Mouse (Mus musculus): Measurements from ENCODE around the gene Ace3. TPM values are rescaled to one million over a fixed set of nuclear protein-coding genes. Genes with fewer than 3 reads are reported as not detected.

The Ace3 gene
- polyA plus RNA-seq, 1 experiment from 2014 or later = not detected

DNA sequence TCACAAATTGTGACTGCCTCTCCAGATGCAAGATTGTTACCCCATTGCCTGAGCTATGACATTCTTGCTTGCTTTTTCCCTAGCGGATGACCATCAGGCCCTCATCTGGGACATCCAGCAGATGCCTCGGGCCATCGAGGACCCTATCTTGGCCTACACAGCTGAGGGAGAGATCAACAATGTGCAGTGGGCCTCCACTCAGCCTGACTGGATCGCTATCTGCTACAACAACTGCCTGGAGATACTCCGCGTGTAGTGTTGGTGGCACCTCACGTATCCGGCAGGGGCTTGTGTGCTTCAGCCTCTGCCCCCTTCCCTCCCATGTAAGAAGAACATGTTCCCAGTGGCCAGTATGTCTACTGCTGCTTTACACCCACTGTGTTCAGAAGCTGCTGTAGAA is 60.1 kb downstream of the Ace3 start:
- no peak overlapping the region for H3K9ac ChIP-seq
- peaks cover 99% of the 10 kb centered on the region for H3K36me3 ChIP-seq (ENCODE audit: poor library complexity, severe bottlenecking)
- H3K9me3 ChIP-seq (replicated peaks) = no peaks in the 10 kb centered on the region
- no peak overlapping the region for H3K4me2 ChIP-seq
- no peaks in the 10 kb centered on the region for H3K4me1 ChIP-seq
- H3K27ac ChIP-seq = no peak overlapping the region
- ATAC-seq = no peak
- no peaks in the 10 kb centered on the region for H3K27me3 ChIP-seq
- no peak overlapping the region for H3K4me3 ChIP-seq
- 97% methylated on average over 8 of the region's 8 CpGs for WGBS

Other genes starting within 250 kb of the Ace3 start
- 17.2 and 21.4 TPM in 2 replicates for gene Cyb561, start 41.3 kb upstream of the Ace3 start, polyA plus RNA-seq (2015; fragmentation: Nextera tagmentation; extraction: Ambion mirVana)
- gene Ace, start 26.7 kb upstream of the Ace3 start, polyA plus RNA-seq (2015; fragmentation: Nextera tagmentation; extraction: Ambion mirVana) = 0.57 and 0.97 TPM in 2 replicates
- gene Kcnh6, start 13.4 kb downstream of the Ace3 start, polyA plus RNA-seq (2015; fragmentation: Nextera tagmentation; extraction: Ambion mirVana) = 0.40 and 0.54 TPM in 2 replicates
- 82.1 and 99.4 TPM in 2 replicates for gene Dcaf7, start 42.2 kb downstream of the Ace3 start, polyA plus RNA-seq (2015; fragmentation: Nextera tagmentation; extraction: Ambion mirVana)
- 8.9 and 9.6 TPM in 2 replicates for gene Taco1, start 71.4 kb downstream of the Ace3 start, polyA plus RNA-seq (2015; fragmentation: Nextera tagmentation; extraction: Ambion mirVana)
- gene Map3k3, start 89.9 kb downstream of the Ace3 start, polyA plus RNA-seq (2015; fragmentation: Nextera tagmentation; extraction: Ambion mirVana) = 9.5 and 11.9 TPM in 2 replicates
- not detected in 2 replicates for gene Gm10840, start 166.2 kb downstream of the Ace3 start, polyA plus RNA-seq (2015; fragmentation: Nextera tagmentation; extraction: Ambion mirVana)
- 253 and 279 TPM in 2 replicates for gene Limd2, start 166.2 kb downstream of the Ace3 start, polyA plus RNA-seq (2015; fragmentation: Nextera tagmentation; extraction: Ambion mirVana)
- 33.4 and 33.5 TPM in 2 replicates for gene Strada, start 207.5 kb downstream of the Ace3 start, polyA plus RNA-seq (2015; fragmentation: Nextera tagmentation; extraction: Ambion mirVana)
- 78.6 and 83.9 TPM in 2 replicates for gene Ccdc47, start 221.7 kb downstream of the Ace3 start, polyA plus RNA-seq (2015; fragmentation: Nextera tagmentation; extraction: Ambion mirVana)
- 93.0 and 102 TPM in 2 replicates for gene Ddx42, start 222.3 kb downstream of the Ace3 start, polyA plus RNA-seq (2015; fragmentation: Nextera tagmentation; extraction: Ambion mirVana)